Mouse (Mus musculus) stomach, postnatal 0 days (tissue): ENCODE results near the gene Gm20821. TPM values are rescaled to one million over a fixed set of nuclear protein-coding genes. Genes with fewer than 3 reads are reported as not detected.
"Not testable (repeated sequence)": the region's sequence is repeated elsewhere in the genome, so short reads cannot be mapped to it uniquely, and the experiment has no call there.

Experiments used
- ATAC-seq: fragments of 200-750 bp; cut with Nextera tagmentation; 2 replicates; pipeline ENCODE4 v1.8.0; 2017; ENCODE audit not compliant: low FRiP score, low TSS enrichment
- DNase-seq: peaks from one replicate; pipeline ENCODE4 v3.0.0-alpha.2; 2016; ENCODE audit warnings: low spot score
- H3K27ac ChIP-seq: fragments of 300-500 bp; sonication (generic); replicated peaks from 2 replicates; pipeline ENCODE4 v1.5.1; 2014; ENCODE audit warnings: mild to moderate bottlenecking, control low read depth
- H3K27me3 ChIP-seq: fragments of 300-500 bp; sonication (generic); 2 replicates; pipeline ENCODE4 v1.6.1; 2014; ENCODE audit warnings: low read length; ENCODE audit not compliant: control insufficient read depth, insufficient read depth
- H3K36me3 ChIP-seq: fragments of 300-500 bp; sonication (generic); 2 replicates; pipeline ENCODE4 v1.6.1; 2014; ENCODE audit warnings: low read length, mixed read lengths; ENCODE audit not compliant: control insufficient read depth, insufficient read depth
- H3K4me1 ChIP-seq: fragments of 300-500 bp; sonication (generic); replicated peaks from 2 replicates; pipeline ENCODE4 v1.6.1; 2014; ENCODE audit warnings: antibody characterized with exemption; ENCODE audit not compliant: control insufficient read depth, insufficient read depth
- H3K4me2 ChIP-seq: fragments of 300-500 bp; sonication (generic); replicated peaks from 2 replicates; pipeline ENCODE4 v1.6.1; 2014; ENCODE audit warnings: low read depth, mild to moderate bottlenecking, control low read depth, moderate library complexity
- H3K4me3 ChIP-seq: fragments of 300-500 bp; sonication (generic); 2 replicates; pipeline ENCODE4 v1.5.1; 2014; ENCODE audit warnings: low read depth, low read length, control low read depth
- H3K9ac ChIP-seq: fragments of 300-500 bp; sonication (generic); 2 replicates; pipeline ENCODE4 v1.6.1; 2014; ENCODE audit warnings: mild to moderate bottlenecking, low read length, control low read depth, mixed read lengths
- H3K9me3 ChIP-seq: fragments of 300-500 bp; sonication (generic); 2 replicates; pipeline ENCODE4 v1.6.1; 2016; ENCODE audit warnings: low read length; ENCODE audit not compliant: control insufficient read depth
- WGBS: fragments of 180-500 bp; shearing (Covaris S2); extraction: QIAGEN DNeasy Blood & Tissue Kit; methylation state at CpG from one replicate; pipeline ENCODE4 v1.1.7; 2014; 5-methylcytosine and 5-hydroxymethylcytosine counted together
- polyA plus RNA-seq: library from polyadenylated mRNA; unstranded; fragments of >200 nt; fragmentation: Nextera tagmentation; extraction: Ambion mirVana; gene quantifications from 2 replicates; pipeline ENCODE4 v1.2.1, GENCODE M21; 2015

Gm20821 gene
- not detected in 2 replicates for polyA plus RNA-seq

GRCm38 (mm10) chrY:9781504-9781903 is at the start of gene Gm20821:
Gm20821 (plus strand) TSS chrY:9781804.
- not testable (repeated sequence) for H3K4me3 ChIP-seq, H3K4me1 ChIP-seq, H3K36me3 ChIP-seq, H3K9me3 ChIP-seq, H3K4me2 ChIP-seq, ATAC-seq, DNase-seq, H3K27me3 ChIP-seq, H3K9ac ChIP-seq, H3K27ac ChIP-seq
- WGBS, result 38% methylated on average over 2 of the region's 2 CpGs
